Mouse (Mus musculus) E14TG2a.4 (cell line): ENCODE data around the gene Dcaf6.

ENCODE experiments used
- H3K27me3 ChIP-seq: 2 replicates; pipeline ENCODE4 v1.6.1; 2014; ENCODE audit warnings: low read length, control low read depth; ENCODE audit not compliant: insufficient read depth
- H3K36me3 ChIP-seq: 2 replicates; pipeline ENCODE4 v1.6.1; 2014; ENCODE audit warnings: low read length, control low read depth; ENCODE audit not compliant: insufficient read depth
- H3K4me1 ChIP-seq: replicated peaks from 2 replicates; pipeline ENCODE4 v1.6.1; 2014; ENCODE audit warnings: low read depth, low read length, control low read depth
- H3K4me3 ChIP-seq: replicated peaks from 2 replicates; pipeline ENCODE4 v1.5.1; 2014; ENCODE audit warnings: mild to moderate bottlenecking, low read length
- H3K9me3 ChIP-seq: 2 replicates; pipeline ENCODE4 v1.6.1; 2014; ENCODE audit warnings: low read length, control low read depth
- CTCF ChIP-seq: conservative IDR thresholded peaks from 2 replicates; pipeline ENCODE4 v1.5.1; 2014; ENCODE audit warnings: low read length
- NANOG ChIP-seq: IDR thresholded peaks from 2 replicates; pipeline ENCODE4 v1.6.1; 2014; ENCODE audit warnings: borderline replicate concordance, low read length, mixed read lengths
- POU5F1 ChIP-seq: IDR thresholded peaks from 2 replicates; pipeline ENCODE4 v1.6.1; 2014; ENCODE audit warnings: low read length, borderline replicate concordance

Gene Dcaf6

DNA sequence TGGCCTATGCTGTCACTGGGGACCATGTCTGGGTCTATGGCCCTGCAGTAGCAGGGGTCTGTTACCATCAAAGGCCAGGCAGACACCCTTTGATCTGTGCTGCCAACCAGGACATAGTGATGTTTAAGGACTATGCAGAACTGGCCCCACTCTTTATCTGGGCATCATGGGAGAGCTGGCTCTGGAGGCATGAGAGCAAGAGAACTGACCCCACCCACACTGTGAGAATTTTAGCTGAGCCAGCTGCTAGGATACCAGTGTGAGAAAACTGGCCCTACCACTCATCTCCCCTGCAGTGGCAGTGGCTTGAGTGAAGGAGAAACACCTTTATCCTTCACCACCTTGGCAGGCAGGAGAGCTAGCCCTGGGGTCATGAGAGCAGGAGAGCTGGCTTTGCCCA lies 19.1 kb downstream of the Dcaf6 start:
- Histone ChIP-seq H3K4me1 (no peaks in the 10 kb centered on the region), H3K9me3 (no peaks in the 10 kb centered on the region), H3K4me3 (no peak overlapping the region), H3K27me3 (no peaks in the 10 kb centered on the region), H3K36me3 (no peaks in the 10 kb centered on the region)
- TF ChIP-seq CTCF (no peak), NANOG (no peak), POU5F1 (no peak)

GRCm38 (mm10) chr1:165440788-165441187 lies 19.5 kb downstream of the Dcaf6 start:
- TF ChIP-seq NANOG (no peak), CTCF (no peak), POU5F1 (no peak)
- no peaks in the 10 kb centered on the region for H3K27me3 ChIP-seq
- no peaks in the 10 kb centered on the region for H3K9me3 ChIP-seq
- no peak overlapping the region for H3K4me3 ChIP-seq
- no peaks in the 10 kb centered on the region for H3K36me3 ChIP-seq
- no peaks in the 10 kb centered on the region for H3K4me1 ChIP-seq

GRCm38 (mm10) chr1:165438289-165439021 lies 21.8 kb downstream of the Dcaf6 start:
- Histone ChIP-seq H3K4me3 (no peak overlapping the region), H3K4me1 (no peaks in the 10 kb centered on the region), H3K27me3 (no peaks in the 10 kb centered on the region), H3K9me3 (no peaks in the 10 kb centered on the region), H3K36me3 (no peaks in the 10 kb centered on the region)
- no peak for TF ChIP-seq NANOG
- TF ChIP-seq CTCF, result no peak
- TF ChIP-seq POU5F1, result no peak

GRCm38 (mm10) chr1:165432883-165433282 lies 27.4 kb downstream of the Dcaf6 start:
- Histone ChIP-seq H3K27me3 (no peaks in the 10 kb centered on the region), H3K4me1 (peaks cover 3% of the 10 kb centered on the region; the same call in 1 of the 2 replicates), H3K4me3 (no peak overlapping the region), H3K9me3 (no peaks in the 10 kb centered on the region), H3K36me3 (no peaks in the 10 kb centered on the region)
- TF ChIP-seq NANOG, result no peak
- no peak for TF ChIP-seq CTCF
- no peak for TF ChIP-seq POU5F1

- TF ChIP-seq CTCF, result no peak
- no peak for TF ChIP-seq NANOG
- no peak for TF ChIP-seq POU5F1
- Histone ChIP-seq H3K9me3 (no peaks in the 10 kb centered on the region), H3K4me3 (no peak overlapping the region), H3K27me3 (no peaks in the 10 kb centered on the region), H3K36me3 (no peaks in the 10 kb centered on the region), H3K4me1 (no peaks in the 10 kb centered on the region)
Observed at GRCm38 (mm10) chr1:165426254-165426653, 34.0 kb downstream of the Dcaf6 start.

GRCm38 (mm10) chr1:165421357-165421915 lies 38.8 kb downstream of the Dcaf6 start:
- H3K9me3 ChIP-seq, result no peaks in the 10 kb centered on the region
- no peaks in the 10 kb centered on the region for H3K36me3 ChIP-seq
- TF ChIP-seq POU5F1, result no peak
- no peak for TF ChIP-seq CTCF
- H3K4me1 ChIP-seq, result no peaks in the 10 kb centered on the region
- no peak overlapping the region for H3K4me3 ChIP-seq
- no peaks in the 10 kb centered on the region for H3K27me3 ChIP-seq

GRCm38 (mm10) chr1:165396401-165396805 lies 63.9 kb downstream of the Dcaf6 start:
- Histone ChIP-seq H3K4me1 (peaks cover 6% of the 10 kb centered on the region; the same call in 1 of the 2 replicates), H3K9me3 (no peaks in the 10 kb centered on the region), H3K36me3 (no peaks in the 10 kb centered on the region), H3K27me3 (no peaks in the 10 kb centered on the region), H3K4me3 (no peak overlapping the region)
- TF ChIP-seq NANOG, result no peak
- TF ChIP-seq POU5F1, result no peak
- no peak for TF ChIP-seq CTCF

DNA sequence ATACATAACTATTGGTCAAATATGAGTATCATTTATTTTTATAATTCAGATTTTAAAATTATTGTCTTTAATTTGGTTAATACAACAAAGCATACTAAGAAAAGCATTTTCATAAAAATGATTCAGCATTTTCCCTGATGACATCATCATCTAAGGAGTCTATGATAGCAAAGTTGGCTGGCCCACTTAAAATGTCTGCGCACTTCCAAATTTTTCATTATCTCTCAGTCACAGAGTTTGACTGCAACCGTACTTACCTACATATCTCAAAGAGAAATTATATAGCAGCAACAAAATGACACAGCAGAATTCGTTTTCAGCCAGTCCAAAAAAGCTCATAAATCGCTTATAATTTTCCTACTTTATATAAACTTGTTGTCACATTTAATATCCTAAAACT lies 64.3 kb downstream of the Dcaf6 start:
- no peaks in the 10 kb centered on the region for H3K9me3 ChIP-seq
- H3K27me3 ChIP-seq, result no peaks in the 10 kb centered on the region
- no peak for TF ChIP-seq POU5F1
- TF ChIP-seq CTCF, result no peak
- TF ChIP-seq NANOG, result no peak
- peaks cover 6% of the 10 kb centered on the region; the same call in 1 of the 2 replicates for H3K4me1 ChIP-seq
- H3K4me3 ChIP-seq, result no peak overlapping the region
- H3K36me3 ChIP-seq, result no peaks in the 10 kb centered on the region

DNA sequence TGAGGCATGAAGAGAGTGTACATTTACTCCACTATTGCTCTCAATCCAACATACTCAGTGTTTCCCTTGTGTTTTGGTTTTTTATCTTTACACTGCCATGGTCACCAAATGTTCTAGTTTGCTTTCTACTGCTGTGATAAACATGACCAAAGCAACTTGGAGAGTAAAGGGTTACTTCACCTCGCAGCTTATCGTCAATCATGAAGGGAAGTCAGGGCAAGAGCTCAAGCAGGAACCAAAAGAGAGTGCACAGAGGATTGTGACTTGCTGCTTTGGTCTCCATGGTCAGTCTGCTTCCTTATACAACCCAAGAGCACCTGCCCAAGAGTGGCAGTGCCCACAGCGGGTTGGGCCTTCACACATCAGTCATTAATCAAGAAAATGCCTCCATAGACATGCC lies 65.4 kb downstream of the Dcaf6 start:
- H3K4me1 ChIP-seq, result peaks cover 6% of the 10 kb centered on the region; the same call in 1 of the 2 replicates
- no peaks in the 10 kb centered on the region for H3K9me3 ChIP-seq
- TF ChIP-seq POU5F1, result no peak
- no peaks in the 10 kb centered on the region for H3K36me3 ChIP-seq
- no peak overlapping the region for H3K4me3 ChIP-seq
- no peaks in the 10 kb centered on the region for H3K27me3 ChIP-seq
